Mouse (Mus musculus) urinary bladder, postnatal 36 days (tissue): ENCODE measurements around the gene Foxn3.

Experiments used
- DNase-seq, 2 experiments: peaks; one replicate each; pipeline ENCODE4 v3.0.0; 2022; ENCODE audit warnings: low spot score in 2 of 2, mixed read lengths in 1 of 2

The Foxn3 gene

GRCm38 (mm10) chr12:99182338-99182737 is 381.0 kb downstream of the Foxn3 start:
- no peak for DNase-seq

- no peak for DNase-seq
These were observed 383.1 kb downstream of the Foxn3 start for GRCm38 (mm10) chr12:99180234-99180824.

- DNase-seq = no peak
These were observed 388.3 kb downstream of the Foxn3 start for GRCm38 (mm10) chr12:99174979-99175621.

GRCm38 (mm10) chr12:99172170-99172569 is 391.2 kb downstream of the Foxn3 start:
- no peak for DNase-seq

GRCm38 (mm10) chr12:99169925-99170324 is 393.5 kb downstream of the Foxn3 start:
- no peak for DNase-seq

- no peak for DNase-seq
These were observed 397.3 kb downstream of the Foxn3 start for GRCm38 (mm10) chr12:99166091-99166490.

- no peak for DNase-seq
These were observed 400.1 kb downstream of the Foxn3 start for GRCm38 (mm10) chr12:99163342-99163682.

- no peak for DNase-seq
These were observed 400.6 kb downstream of the Foxn3 start for GRCm38 (mm10) chr12:99162639-99163341.

- no peak for DNase-seq
These were observed 401.2 kb downstream of the Foxn3 start for GRCm38 (mm10) chr12:99162188-99162587.

GRCm38 (mm10) chr12:99160061-99160460 is 403.3 kb downstream of the Foxn3 start:
- peak in 1 of 2 experiments; percentile 23 for DNase-seq

GRCm38 (mm10) chr12:99155904-99156303 is 407.5 kb downstream of the Foxn3 start:
- no peak for DNase-seq

GRCm38 (mm10) chr12:99154230-99154629 is 409.2 kb downstream of the Foxn3 start:
- no peak for DNase-seq

- DNase-seq = no peak
These were observed 409.7 kb downstream of the Foxn3 start for GRCm38 (mm10) chr12:99153664-99154063.

- peak; percentile 42 to 60 for DNase-seq
These were observed 413.3 kb downstream of the Foxn3 start for GRCm38 (mm10) chr12:99150126-99150525.

GRCm38 (mm10) chr12:99149193-99149592 is 414.2 kb downstream of the Foxn3 start:
- DNase-seq = no peak
